Mouse (Mus musculus): ENCODE data around the gene Snrpg. TPM values are rescaled to one million over a fixed set of nuclear protein-coding genes. Genes with fewer than 3 reads are reported as not detected.
A peak's percentile ranks its signal among the peaks of the same experiment; 100 is the strongest.

The Snrpg gene
- polyA plus RNA-seq, 1 experiment from 2014 or later, result 125 TPM

DNA sequence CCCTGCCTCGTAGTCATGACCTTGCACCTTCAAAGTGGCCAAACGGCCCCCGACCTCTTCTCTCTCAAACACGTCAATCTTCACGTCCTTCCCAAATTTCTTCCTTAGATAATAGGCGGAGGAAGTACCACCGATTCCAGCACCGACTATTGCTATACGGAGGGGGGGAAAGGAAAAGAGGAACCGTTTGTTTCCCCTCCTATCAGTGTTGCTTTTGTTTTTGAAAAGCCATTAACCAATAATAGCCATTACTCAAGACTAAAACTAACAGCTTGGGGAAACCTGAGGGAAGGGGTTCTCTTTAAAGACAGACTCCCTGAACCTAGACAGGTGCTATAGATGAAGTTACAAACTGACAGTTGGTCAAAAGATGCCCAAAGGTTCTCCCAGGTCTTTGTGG, 24.9 kb downstream of the Snrpg start:
- ATAC-seq (no peak), DNase-seq (ENCODE audit: low read depth, low spot score) (no peak)
- in situ Hi-C loops (cut with MboI; ENCODE audit: low pct_unique_long_range_greater_than_20kb), result no loop called here
- CTCF ChIA-PET, result interaction anchor here (0.8 to 1.3 kb wide), 4 partner anchors 9 to 31 kb away, joined by 3 to 6 read pairs (median 4); partner anchors contain the start of gene Fam136a
- no peaks in the 10 kb centered on the region for H3K27me3 ChIP-seq
- POLR2A ChIA-PET, result interaction anchor here (0.6 to 2.4 kb wide), 5 partner anchors 9 to 294 kb away, joined by 3 to 15 read pairs (median 3); partner anchors contain the start of genes Fam136a and Snrpg
- TF ChIP-seq CTCF (IDR thresholded peaks at IDR 0.05), result no peak

- ChIA-PET CTCF (interaction anchor here (1.0 to 1.1 kb wide), 2 partner anchors 10 to 31 kb away, joined by 3 to 4 read pairs; partner anchors contain the start of gene Fam136a), POLR2A (interaction anchor here (1.0 to 2.6 kb wide), 3 partner anchors 9 to 31 kb away, joined by 3 to 15 read pairs (median 11); partner anchors contain the start of genes Fam136a and Snrpg)
- no peaks in the 10 kb centered on the region for H3K27me3 ChIP-seq
- in situ Hi-C loops (cut with MboI; ENCODE audit: low pct_unique_long_range_greater_than_20kb), result no loop called here
- no peak for TF ChIP-seq CTCF (IDR thresholded peaks at IDR 0.05)
- ATAC-seq (peak; percentile 70), DNase-seq (ENCODE audit: low read depth, low spot score) (no peak)
Observed at GRCm38 (mm10) chr6:86396581-86397256, 25.6 kb downstream of the Snrpg start, which contains the start of gene Pcyox1. Pcyox1 (minus strand) TSS chr6:86397154.

DNA sequence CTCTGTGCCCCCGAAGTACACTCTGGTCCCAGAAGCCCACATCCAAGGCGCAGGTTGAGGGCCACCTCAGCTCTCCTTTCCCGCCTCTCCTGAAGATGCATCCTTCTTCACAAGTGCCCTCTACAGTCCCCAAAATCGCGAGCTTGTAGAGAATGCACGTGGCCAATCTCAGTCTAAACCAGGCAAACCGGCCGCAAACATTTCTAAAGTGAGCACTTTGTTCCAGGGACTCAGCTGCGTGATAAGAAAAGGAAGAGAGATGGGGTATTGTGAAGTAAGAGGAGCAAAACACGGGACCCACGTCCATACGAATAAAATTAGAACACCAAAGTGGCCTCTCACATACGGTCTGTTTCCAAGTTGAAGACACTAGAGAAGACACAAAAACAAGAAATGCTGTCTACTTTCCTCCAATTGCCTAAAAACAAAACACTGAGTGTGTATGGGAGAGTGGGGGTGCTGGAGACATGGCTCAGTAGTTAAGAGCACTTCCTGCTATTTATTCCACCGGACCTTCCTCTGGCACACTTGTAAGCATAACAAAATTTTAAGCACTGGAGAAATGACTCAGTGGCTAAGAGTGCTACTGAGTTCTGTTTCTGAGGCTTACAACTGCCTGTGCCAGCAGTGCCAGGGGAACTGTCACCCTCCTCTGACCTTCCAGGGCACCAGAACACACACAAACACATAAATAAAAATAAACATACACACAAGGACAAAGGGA, 26.3 kb downstream of the Snrpg start:
- DNase-seq (ENCODE audit: low read depth, low spot score) (no peak), ATAC-seq (no peak)
- ChIA-PET CTCF (interaction anchor here (1.0 to 4.9 kb wide), 3 partner anchors 11 to 32 kb away, joined by 3 to 50 read pairs (median 4); partner anchors contain the start of gene Fam136a), POLR2A (interaction anchor here (2.4 to 2.6 kb wide), 2 partner anchors 26 to 31 kb away, joined by 11 to 15 read pairs; partner anchors contain the start of genes Fam136a and Snrpg)
- no peaks in the 10 kb centered on the region for H3K27me3 ChIP-seq
- no peak for TF ChIP-seq CTCF (IDR thresholded peaks at IDR 0.05)
- in situ Hi-C loops (cut with MboI; ENCODE audit: low pct_unique_long_range_greater_than_20kb), result no loop called here

GRCm38 (mm10) chr6:86398986-86399385, 27.9 kb downstream of the Snrpg start:
- ATAC-seq (no peak), DNase-seq (ENCODE audit: low read depth, low spot score) (no peak)
- no peak for TF ChIP-seq CTCF (IDR thresholded peaks at IDR 0.05)
- ChIA-PET CTCF (interaction anchor here (4.9 kb wide), 1 partner anchor 33 kb away, joined by 50 read pairs; the partner anchor contains the start of gene Fam136a), POLR2A (interaction anchor here (0.5 to 2.6 kb wide), 2 partner anchors 8 to 28 kb away, joined by 5 to 11 read pairs; partner anchors contain the start of gene Snrpg)
- H3K27me3 ChIP-seq, result no peaks in the 10 kb centered on the region
- in situ Hi-C loops (cut with MboI; ENCODE audit: low pct_unique_long_range_greater_than_20kb), result no loop called here

DNA sequence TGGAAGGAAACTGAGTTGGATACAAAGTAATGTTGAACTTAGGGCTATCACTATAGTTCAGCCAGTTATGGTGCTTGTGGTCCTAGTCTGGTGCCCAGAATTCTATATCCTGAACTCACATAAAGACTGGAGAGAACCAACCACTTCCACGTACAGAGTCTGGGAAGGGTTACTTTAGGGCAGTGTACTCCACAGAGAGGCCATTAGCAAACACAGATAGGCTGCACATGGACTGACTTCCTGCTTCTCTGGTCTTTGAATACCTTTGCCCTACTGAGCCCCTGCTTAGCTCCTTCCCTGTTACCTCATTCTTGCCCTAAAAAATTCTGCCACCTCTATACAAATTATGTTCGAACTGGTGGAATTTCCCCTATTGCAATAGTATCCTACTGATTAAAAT, 28.9 kb downstream of the Snrpg start:
- no peak for TF ChIP-seq CTCF (IDR thresholded peaks at IDR 0.05)
- CTCF ChIA-PET, result interaction anchor here (1.3 to 4.9 kb wide), 3 partner anchors 8 to 34 kb away, joined by 3 to 50 read pairs (median 8); partner anchors contain the start of genes Fam136a and Snrpg
- in situ Hi-C loops (cut with MboI; ENCODE audit: low pct_unique_long_range_greater_than_20kb), result loop anchor here (5.0 kb wide), 1 partner anchor 33 kb away; the partner anchor contains the start of gene Fam136a
- ATAC-seq, result no peak
- no peak for DNase-seq (ENCODE audit: low read depth, low spot score)
- POLR2A ChIA-PET, result interaction anchor here (1.2 to 1.4 kb wide), 2 partner anchors 29 to 35 kb away, joined by 3 to 6 read pairs; partner anchors contain the start of gene Fam136a
- H3K27me3 ChIP-seq, result no peaks in the 10 kb centered on the region

- in situ Hi-C loops (cut with MboI; ENCODE audit: low pct_unique_long_range_greater_than_20kb), result loop anchor here (5.0 kb wide), 1 partner anchor 34 kb away; the partner anchor contains the start of gene Fam136a
- ChIA-PET CTCF (interaction anchor here (1.3 to 4.9 kb wide), 4 partner anchors 9 to 35 kb away, joined by 3 to 50 read pairs (median 6); partner anchors contain the start of genes Fam136a and Snrpg), POLR2A (interaction anchor here (0.6 to 1.4 kb wide), 3 partner anchors 30 to 907 kb away, joined by 3 to 6 read pairs (median 3); partner anchors contain the start of gene Fam136a)
- ATAC-seq (peak; percentile 68), DNase-seq (ENCODE audit: low read depth, low spot score) (no peak)
- H3K27me3 ChIP-seq, result no peaks in the 10 kb centered on the region
- TF ChIP-seq CTCF (IDR thresholded peaks at IDR 0.05), result no peak
Observed at GRCm38 (mm10) chr6:86400972-86401371, 29.9 kb downstream of the Snrpg start.

- ATAC-seq (no peak), DNase-seq (ENCODE audit: low read depth, low spot score) (no peak)
- no peaks in the 10 kb centered on the region for H3K27me3 ChIP-seq
- in situ Hi-C loops (cut with MboI; ENCODE audit: low pct_unique_long_range_greater_than_20kb), result loop anchor here (5.0 kb wide), 1 partner anchor 36 kb away; the partner anchor contains the start of gene Fam136a
- no peak for TF ChIP-seq CTCF (IDR thresholded peaks at IDR 0.05)
- ChIA-PET POLR2A (no interaction called here), CTCF (interaction anchor here (1.5 kb wide), 1 partner anchor 38 kb away, joined by 3 read pairs; the partner anchor contains the start of gene Fam136a)
Observed at GRCm38 (mm10) chr6:86402681-86403607, 31.8 kb downstream of the Snrpg start.

DNA sequence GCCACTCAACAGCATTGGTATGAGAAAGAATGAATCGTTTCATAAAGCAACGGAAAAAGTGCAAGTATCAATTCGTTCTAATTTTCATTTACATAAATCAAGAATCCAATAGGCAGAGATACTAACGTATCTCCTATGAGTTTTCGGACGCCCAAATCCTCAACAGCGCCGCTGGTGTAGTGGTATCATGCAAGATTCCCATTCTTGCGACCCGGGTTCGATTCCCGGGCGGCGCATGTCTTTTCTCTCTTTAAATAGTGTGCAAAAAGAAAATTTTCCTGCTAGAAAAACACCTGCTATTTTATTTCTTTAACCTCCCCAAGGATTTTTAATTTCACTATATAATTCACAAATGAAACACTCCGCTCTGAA, 32.6 kb downstream of the Snrpg start:
- ChIA-PET CTCF (interaction anchor here (1.0 to 1.5 kb wide), 2 partner anchors 38 to 39 kb away, joined by 3 read pairs; partner anchors contain the start of gene Fam136a), POLR2A (interaction anchor here (0.6 to 0.9 kb wide), 2 partner anchors 33 to 157 kb away, joined by 4 to 5 read pairs; partner anchors contain the start of gene Snrpg)
- DNase-seq (ENCODE audit: low read depth, low spot score) (no peak), ATAC-seq (no peak)
- in situ Hi-C loops (cut with MboI; ENCODE audit: low pct_unique_long_range_greater_than_20kb), result loop anchor here (5.0 kb wide), 1 partner anchor 36 kb away; the partner anchor contains the start of gene Fam136a
- TF ChIP-seq CTCF (IDR thresholded peaks at IDR 0.05), result no peak
- H3K27me3 ChIP-seq, result no peaks in the 10 kb centered on the region

Measured in Patski (cell line).